Comparison of ENCODE assay signal across 8 mouse cellular contexts in genomic region chr2:32038661-32039081, GRCm38 (mm10). TPM values are rescaled to one million over a fixed set of nuclear protein-coding genes. Genes with fewer than 3 reads are reported as not detected.
DNase-seq lines count a peak whose midpoint lies in the region; ATAC-seq lines count a peak whose summit lies in the region.

No protein-coding gene starts in this region.

- no peak; the same call in 1 of the 2 replicates for ATAC-seq in cerebellum, adult (ENCODE audit: insufficient number of reproducible peaks, low FRiP score, low TSS enrichment)

- DNase-seq in cerebellum, adult 11-12 months, result peak; percentile 56
- DNase-seq in Muller cell, postnatal 12 days (ENCODE audit: inconsistent ontology term), result peak; percentile 95
- DNase-seq in heart, adult 9 months (ENCODE audit: low spot score in 2 of 2), result peak; percentile 29 to 51
- peak; percentile 45 to 73 for DNase-seq in left cerebral cortex, adult 8-10 months (ENCODE audit: low spot score in 2 of 2)
- no peak for DNase-seq in urinary bladder, postnatal 14 days (ENCODE audit: low spot score)
- DNase-seq in spleen, adult 12 weeks (ENCODE audit: low spot score), result no peak
- DNase-seq in ovary, postnatal 36 days (ENCODE audit: low spot score), result no peak

RNA-seq across cellular contexts. Expression of gene Fam78a, which starts 46.0 kb away (rescaled TPM):
- total RNA-seq in left cerebral cortex, adult 8-10 months (2022), result 10 to 100 TPM in 1 of 4 experiments, 1 to 10 TPM in 3; 6.9 to 15.6 (median 8.9) TPM

RNA-seq across cellular contexts. Expression of gene Plpp7, which starts 56.7 kb away (rescaled TPM):
- total RNA-seq in left cerebral cortex, adult 8-10 months (2022), result 10 to 100 TPM; 26.8 to 31.7 (median 28.8) TPM

Comparison
In these comparisons a context has a peak if more than half of its experiments do, and no peak if none do; other contexts are left out.
1. DNase-seq: peak in cerebellum, adult 11-12 months (single experiment), Muller cell, postnatal 12 days (single experiment), heart, adult 9 months (2 of 2) and left cerebral cortex, adult 8-10 months (2 of 2); none in urinary bladder, postnatal 14 days (single experiment), spleen, adult 12 weeks (single experiment) and ovary, postnatal 36 days (single experiment).